Mouse (Mus musculus): ENCODE results near the gene Gm21969. TPM values are rescaled to one million over a fixed set of nuclear protein-coding genes. Genes with fewer than 3 reads are reported as not detected.

Gm21969 gene
- not detected in 2 replicates for polyA plus RNA-seq (2014; fragmentation: Nextera tagmentation; extraction: Ambion mirVana)

DNA sequence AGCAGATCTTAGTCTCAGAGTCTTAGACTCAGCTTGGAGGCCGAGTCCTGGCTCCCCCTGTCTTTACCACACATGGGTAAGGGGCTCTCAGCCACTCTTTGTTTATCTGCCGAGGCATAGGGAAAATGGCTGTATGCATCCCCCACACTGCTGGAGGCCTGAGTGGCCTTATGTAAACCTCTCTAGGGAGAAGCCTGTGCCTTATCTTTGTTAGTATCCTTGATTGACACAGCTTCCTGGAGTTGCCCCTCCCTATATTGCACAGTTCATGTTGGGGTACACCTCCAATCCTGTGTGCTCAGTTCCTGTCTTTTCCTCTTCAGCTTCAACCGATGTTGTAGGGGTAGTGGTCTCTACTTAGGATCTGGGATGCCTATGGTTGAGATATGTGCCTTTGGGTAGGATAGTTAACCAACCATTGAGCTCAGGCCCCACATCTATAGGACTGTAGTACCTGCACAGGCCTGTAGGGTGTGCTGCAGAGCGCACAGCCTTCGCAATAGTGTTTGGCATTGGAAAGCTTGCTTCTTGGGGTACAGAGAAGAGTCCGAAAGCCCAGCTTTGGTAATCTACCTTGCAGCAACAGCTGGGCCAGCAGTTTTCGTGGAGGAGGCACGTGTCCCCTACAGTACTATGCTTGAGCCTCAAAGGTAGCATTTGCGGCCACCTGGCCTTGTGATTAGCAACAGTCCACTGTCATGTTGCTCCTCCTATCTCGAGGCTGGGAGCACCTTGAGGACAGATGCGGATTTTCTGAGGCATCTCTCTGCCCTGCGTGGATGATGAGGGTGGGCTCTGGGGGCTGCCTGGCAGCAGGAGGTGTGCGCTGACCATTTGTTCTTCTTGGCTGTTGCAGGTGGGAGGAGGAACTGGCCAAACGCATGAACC is at the start of gene Gm21969:
Gene Gm21969, plus strand, starts transcription at position 830 of the 888 bp plus-strand sequence.
- H3K36me3 ChIP-seq (ENCODE audit: control insufficient read depth, insufficient read depth, low read length), result no peaks in the 10 kb centered on the region; the same call in 1 of the 2 replicates
- H3K4me2 ChIP-seq, result no peak within 1 kb of the TSS
- no peak within 1 kb of the TSS; the same call in 1 of the 2 replicates for H3K27ac ChIP-seq (ENCODE audit: low read depth, low read length)
- no peak for ATAC-seq (ENCODE audit: low FRiP score)
- peak; percentile 97 for DNase-seq (ENCODE audit: low spot score, missing footprints)
- no peaks in the 10 kb centered on the region for H3K9me3 ChIP-seq (ENCODE audit: control insufficient read depth, low read length)
- peaks cover 17% of the 10 kb centered on the region for H3K4me1 ChIP-seq (ENCODE audit: control insufficient read depth, insufficient read depth, low read length)
- no peak within 1 kb of the TSS for H3K4me3 ChIP-seq (ENCODE audit: low read depth, low read length)
- H3K9ac ChIP-seq (ENCODE audit: low read length), result no peak within 1 kb of the TSS
- WGBS, result 57% methylated on average over 14 of the region's 14 CpGs
- H3K27me3 ChIP-seq (ENCODE audit: control insufficient read depth, insufficient read depth, low read length), result no peaks in the 10 kb centered on the region

DNA sequence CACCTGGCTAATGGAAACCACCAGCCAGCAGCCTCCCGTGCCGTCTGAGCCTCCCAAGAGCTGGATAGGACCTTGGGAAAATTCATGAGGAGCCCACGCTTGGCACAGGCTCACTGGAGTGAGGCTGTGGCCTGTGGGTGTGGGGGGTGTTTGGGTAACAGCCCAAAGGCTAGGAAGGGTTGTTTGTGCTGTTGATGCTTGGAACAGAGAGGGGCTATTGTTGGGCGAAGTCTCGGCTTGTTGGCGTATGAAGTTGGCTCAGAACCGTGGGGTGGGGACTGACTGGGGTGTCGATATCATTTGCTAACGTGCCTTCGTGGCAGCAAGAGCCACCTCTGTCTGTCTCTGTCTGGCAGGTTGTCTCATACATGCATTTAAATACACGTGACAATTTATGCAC is 47.8 kb upstream of the Gm21969 start:
- Histone ChIP-seq H3K36me3 (ENCODE audit: control insufficient read depth, insufficient read depth, low read length) (no peaks in the 10 kb centered on the region), H3K4me1 (ENCODE audit: control insufficient read depth, insufficient read depth, low read length) (no peaks in the 10 kb centered on the region), H3K9ac (ENCODE audit: low read length) (no peak overlapping the region), H3K9me3 (ENCODE audit: control insufficient read depth, low read length) (no peaks in the 10 kb centered on the region), H3K4me2 (no peak overlapping the region), H3K27ac (ENCODE audit: low read depth, low read length) (no peak overlapping the region), H3K4me3 (ENCODE audit: low read depth, low read length) (no peak overlapping the region), H3K27me3 (ENCODE audit: control insufficient read depth, insufficient read depth, low read length) (no peaks in the 10 kb centered on the region)
- ATAC-seq (ENCODE audit: low FRiP score) (no peak), DNase-seq (ENCODE audit: low spot score, missing footprints) (peak; percentile 28)
- WGBS, result 91% methylated on average over 11 of the region's 11 CpGs

DNA sequence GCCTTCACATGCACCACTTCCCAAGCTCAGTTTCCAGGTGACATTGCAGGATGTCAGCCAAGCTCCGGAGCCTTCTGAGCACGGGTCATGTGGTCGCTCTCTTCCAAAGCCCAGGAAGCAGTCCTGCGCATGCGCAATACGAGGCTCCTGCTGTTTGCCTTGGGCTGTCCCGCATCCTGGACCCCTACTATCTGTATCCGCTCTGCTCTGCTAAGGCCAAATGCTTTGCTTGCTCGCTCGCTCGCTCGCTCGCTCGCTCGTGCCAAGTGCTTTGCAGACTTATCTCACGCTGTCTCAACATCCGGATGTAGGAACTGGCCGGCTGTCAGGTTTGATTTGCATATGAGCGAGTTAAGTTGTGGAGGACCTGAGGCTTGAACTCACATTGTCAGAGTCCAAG is 47.0 kb upstream of the Gm21969 start:
- Histone ChIP-seq H3K9me3 (ENCODE audit: control insufficient read depth, low read length) (no peaks in the 10 kb centered on the region), H3K27ac (ENCODE audit: low read depth, low read length) (no peak overlapping the region), H3K4me3 (ENCODE audit: low read depth, low read length) (no peak overlapping the region), H3K27me3 (ENCODE audit: control insufficient read depth, insufficient read depth, low read length) (no peaks in the 10 kb centered on the region), H3K9ac (ENCODE audit: low read length) (no peak overlapping the region), H3K4me1 (ENCODE audit: control insufficient read depth, insufficient read depth, low read length) (no peaks in the 10 kb centered on the region), H3K4me2 (no peak overlapping the region), H3K36me3 (ENCODE audit: control insufficient read depth, insufficient read depth, low read length) (no peaks in the 10 kb centered on the region)
- WGBS, result 74% methylated on average over 19 of the region's 19 CpGs
- DNase-seq (ENCODE audit: low spot score, missing footprints), result peak; percentile 81
- no peak for ATAC-seq (ENCODE audit: low FRiP score)

DNA sequence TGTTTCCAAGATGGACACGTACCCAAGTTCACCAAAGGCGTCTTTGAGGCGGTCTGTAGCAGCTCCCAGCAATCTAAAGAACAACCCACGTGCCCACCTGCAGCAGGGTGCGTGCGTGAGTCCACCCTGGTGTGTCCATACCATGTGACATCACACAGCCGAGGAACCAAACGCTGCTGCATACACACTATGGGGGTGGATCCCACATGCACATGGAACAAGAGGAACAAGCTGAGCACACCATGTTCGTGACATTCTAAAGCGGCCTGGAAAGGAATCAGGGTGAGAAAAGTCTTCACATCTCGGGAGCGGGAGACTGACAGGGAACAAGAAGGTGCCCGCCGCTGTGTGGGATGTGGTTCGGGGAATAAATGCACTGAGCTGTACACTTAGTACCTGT is 34.6 kb upstream of the Gm21969 start:
- H3K27me3 ChIP-seq (ENCODE audit: control insufficient read depth, insufficient read depth, low read length), result no peaks in the 10 kb centered on the region
- H3K27ac ChIP-seq (ENCODE audit: low read depth, low read length), result no peak overlapping the region
- no peaks in the 10 kb centered on the region for H3K4me1 ChIP-seq (ENCODE audit: control insufficient read depth, insufficient read depth, low read length)
- 86% methylated on average over 15 of the region's 15 CpGs for WGBS
- no peaks in the 10 kb centered on the region for H3K9me3 ChIP-seq (ENCODE audit: control insufficient read depth, low read length)
- H3K4me3 ChIP-seq (ENCODE audit: low read depth, low read length), result no peak overlapping the region
- ATAC-seq (ENCODE audit: low FRiP score) (no peak), DNase-seq (ENCODE audit: low spot score, missing footprints) (no peak)
- H3K36me3 ChIP-seq (ENCODE audit: control insufficient read depth, insufficient read depth, low read length), result no peaks in the 10 kb centered on the region
- no peak overlapping the region for H3K4me2 ChIP-seq
- H3K9ac ChIP-seq (ENCODE audit: low read length), result no peak overlapping the region

DNA sequence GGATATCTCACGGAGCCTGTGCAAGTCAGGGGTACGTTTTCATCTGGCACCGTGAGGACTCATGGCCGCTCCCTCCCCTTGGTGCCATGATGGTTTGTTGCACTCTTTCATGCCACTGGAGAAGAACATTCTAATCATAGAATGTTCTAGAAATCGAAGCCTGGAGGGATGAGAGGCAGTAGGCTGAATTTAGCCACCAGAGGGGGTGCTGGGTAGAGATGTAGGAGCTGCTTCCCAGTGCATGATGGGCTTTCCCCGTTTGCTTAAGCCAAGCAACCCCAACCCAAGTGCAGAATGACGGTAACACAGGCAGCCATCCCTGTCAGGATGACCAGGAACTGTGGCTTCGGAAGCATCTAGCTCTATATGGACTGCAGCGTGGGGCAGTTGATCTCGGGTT is 32.2 kb upstream of the Gm21969 start:
- no peak overlapping the region for H3K4me3 ChIP-seq (ENCODE audit: low read depth, low read length)
- 86% methylated on average over 10 of the region's 10 CpGs for WGBS

DNA sequence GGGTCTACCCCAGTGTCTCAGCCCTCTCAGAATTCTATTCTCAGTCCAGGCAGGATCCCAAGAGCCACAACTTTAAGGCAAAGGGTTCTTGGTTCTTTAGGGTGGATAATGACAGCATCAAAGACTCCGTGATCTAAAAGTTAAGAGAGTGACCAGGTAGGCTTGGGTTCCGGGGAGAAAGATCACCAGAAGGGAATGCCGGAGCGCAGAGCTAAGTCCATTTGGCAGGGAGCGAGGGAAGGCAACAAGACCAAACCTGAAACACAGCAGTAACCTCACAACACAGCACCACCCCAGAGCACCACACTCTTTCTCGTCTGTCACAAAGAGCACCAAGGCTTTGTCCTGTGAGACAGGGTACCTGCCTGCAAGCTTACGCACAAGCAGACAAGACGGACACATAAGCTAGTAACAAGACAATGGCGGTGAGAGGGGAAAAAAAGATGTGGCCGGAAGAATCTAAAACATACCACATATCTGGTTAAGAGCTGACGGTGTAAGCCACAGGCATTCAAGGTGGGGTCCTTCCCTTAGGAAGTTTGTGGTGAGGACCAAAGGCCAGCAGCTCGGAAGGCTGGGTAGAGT is 30.0 kb upstream of the Gm21969 start:
- H3K9me3 ChIP-seq (ENCODE audit: control insufficient read depth, low read length), result no peaks in the 10 kb centered on the region
- WGBS, result 85% methylated on average over 12 of the region's 12 CpGs
- H3K27me3 ChIP-seq (ENCODE audit: control insufficient read depth, insufficient read depth, low read length), result no peaks in the 10 kb centered on the region
- no peaks in the 10 kb centered on the region for H3K36me3 ChIP-seq (ENCODE audit: control insufficient read depth, insufficient read depth, low read length)
- no peak overlapping the region for H3K27ac ChIP-seq (ENCODE audit: low read depth, low read length)
- H3K4me3 ChIP-seq (ENCODE audit: low read depth, low read length), result no peak overlapping the region
- H3K4me2 ChIP-seq, result no peak overlapping the region
- ATAC-seq (ENCODE audit: low FRiP score), result no peak
- H3K4me1 ChIP-seq (ENCODE audit: control insufficient read depth, insufficient read depth, low read length), result peaks cover 14% of the 10 kb centered on the region
- no peak overlapping the region for H3K9ac ChIP-seq (ENCODE audit: low read length)
- peak; percentile 69 for DNase-seq (ENCODE audit: low spot score, missing footprints)

More for the DNA sequence above, 32.2 kb upstream of the Gm21969 start:
- Histone ChIP-seq H3K27ac (ENCODE audit: low read depth, low read length) (no peak overlapping the region), H3K36me3 (ENCODE audit: control insufficient read depth, insufficient read depth, low read length) (no peaks in the 10 kb centered on the region), H3K9me3 (ENCODE audit: control insufficient read depth, low read length) (no peaks in the 10 kb centered on the region), H3K4me1 (ENCODE audit: control insufficient read depth, insufficient read depth, low read length) (peaks cover 6% of the 10 kb centered on the region; the same call in 1 of the 2 replicates), H3K4me2 (no peak overlapping the region), H3K9ac (ENCODE audit: low read length) (no peak overlapping the region), H3K27me3 (ENCODE audit: control insufficient read depth, insufficient read depth, low read length) (no peaks in the 10 kb centered on the region)
- DNase-seq (ENCODE audit: low spot score, missing footprints), result peak; percentile 60
- no peak for ATAC-seq (ENCODE audit: low FRiP score)

DNA sequence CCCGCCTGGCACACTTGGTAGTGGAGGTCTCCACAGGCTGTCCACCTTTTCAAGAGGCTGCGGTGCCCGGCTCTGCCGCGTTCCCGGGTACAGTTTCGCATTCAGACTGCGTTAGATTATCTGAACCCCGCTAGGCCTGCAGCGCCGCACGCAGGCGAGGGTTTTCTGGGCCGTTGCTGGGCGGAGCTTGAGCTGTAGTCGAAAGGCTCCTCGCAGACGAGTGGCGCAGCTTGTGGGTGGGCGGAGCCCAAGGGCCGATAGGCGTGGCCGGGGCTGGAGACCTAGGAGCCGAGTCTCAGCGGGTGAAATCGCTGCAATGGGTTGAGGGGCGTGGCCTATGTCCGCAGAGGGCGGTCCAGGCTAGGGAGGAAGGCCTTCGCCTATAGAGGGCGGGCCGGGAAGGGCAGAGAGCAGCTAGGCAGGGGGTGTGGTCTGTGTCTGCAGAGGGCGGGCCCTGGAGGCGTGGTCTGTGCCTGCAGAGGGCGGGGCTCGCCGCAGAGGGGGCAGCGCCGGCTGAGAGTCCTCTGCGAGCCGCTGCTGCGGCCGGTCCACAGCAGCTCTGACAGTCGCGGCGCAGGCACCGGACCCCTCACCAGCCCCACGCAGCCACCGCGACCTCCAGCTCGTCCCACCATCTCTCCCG is 28.7 kb upstream of the Gm21969 start:
- under 1% methylated on average over 51 of the region's 52 CpGs for WGBS
- Histone ChIP-seq H3K4me3 (ENCODE audit: low read depth, low read length) (peak overlapping the region; percentile 74), H3K27me3 (ENCODE audit: control insufficient read depth, insufficient read depth, low read length) (no peaks in the 10 kb centered on the region), H3K36me3 (ENCODE audit: control insufficient read depth, insufficient read depth, low read length) (no peaks in the 10 kb centered on the region), H3K4me1 (ENCODE audit: control insufficient read depth, insufficient read depth, low read length) (peaks cover 14% of the 10 kb centered on the region), H3K9me3 (ENCODE audit: control insufficient read depth, low read length) (no peaks in the 10 kb centered on the region), H3K4me2 (peak overlapping the region; percentile 99), H3K27ac (ENCODE audit: low read depth, low read length) (peak overlapping the region; percentile 84), H3K9ac (ENCODE audit: low read length) (peak overlapping the region; percentile 79)
- DNase-seq (ENCODE audit: low spot score, missing footprints) (peak; percentile 100), ATAC-seq (ENCODE audit: low FRiP score) (peak; percentile 98)

DNA sequence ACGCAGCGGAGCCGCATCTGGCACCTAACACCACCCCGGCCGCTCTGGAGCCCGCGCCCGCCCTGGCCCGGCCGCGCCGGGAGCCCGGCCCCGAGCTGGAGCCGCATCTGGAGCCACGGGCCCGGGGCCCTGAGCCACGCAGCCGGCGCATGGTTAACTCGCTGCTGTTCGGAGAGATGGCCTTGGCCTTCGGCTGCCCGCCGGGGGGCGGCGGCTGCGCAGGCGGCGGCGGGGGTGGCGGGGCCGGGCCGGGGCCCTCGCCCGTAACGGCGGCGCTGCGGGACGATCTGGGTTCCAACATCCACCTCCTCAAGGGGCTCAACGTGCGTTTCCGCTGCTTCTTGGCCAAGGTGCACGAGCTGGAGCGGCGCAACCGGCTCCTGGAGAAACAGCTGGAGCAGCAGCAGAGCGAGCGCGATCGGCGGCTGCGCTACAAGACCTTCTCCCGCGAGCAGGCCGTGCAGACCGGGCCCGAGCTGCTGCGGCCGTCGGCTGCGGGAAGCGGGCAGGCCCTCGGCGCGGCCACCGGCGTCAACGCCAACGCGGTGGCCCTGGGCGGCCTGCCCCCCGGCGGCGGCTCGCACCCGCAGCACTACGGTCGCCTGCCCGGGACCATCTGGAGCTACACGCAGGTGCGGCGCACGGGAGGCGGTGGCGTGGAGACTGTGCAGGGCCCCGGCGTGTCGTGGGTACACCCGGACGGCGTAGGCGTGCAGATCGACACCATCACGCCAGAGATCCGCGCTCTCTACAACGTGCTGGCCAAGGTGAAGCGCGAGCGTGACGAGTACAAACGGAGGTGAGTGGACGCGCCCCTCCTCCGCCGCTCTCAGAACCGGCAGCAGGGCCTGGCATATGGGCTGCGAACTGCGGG is 27.9 kb upstream of the Gm21969 start:
- 1% methylated on average over 103 of the region's 111 CpGs for WGBS
- peak overlapping the region; percentile 99 for H3K4me2 ChIP-seq
- peak overlapping the region; percentile 79 for H3K9ac ChIP-seq (ENCODE audit: low read length)
- DNase-seq (ENCODE audit: low spot score, missing footprints) (peak; percentile 96), ATAC-seq (ENCODE audit: low FRiP score) (peak; percentile 10)
- H3K9me3 ChIP-seq (ENCODE audit: control insufficient read depth, low read length), result no peaks in the 10 kb centered on the region
- peaks cover 16% of the 10 kb centered on the region for H3K4me1 ChIP-seq (ENCODE audit: control insufficient read depth, insufficient read depth, low read length)
- peak overlapping the region; percentile 84 for H3K27ac ChIP-seq (ENCODE audit: low read depth, low read length)
- peak overlapping the region; percentile 74 for H3K4me3 ChIP-seq (ENCODE audit: low read depth, low read length)
- no peaks in the 10 kb centered on the region for H3K27me3 ChIP-seq (ENCODE audit: control insufficient read depth, insufficient read depth, low read length)
- H3K36me3 ChIP-seq (ENCODE audit: control insufficient read depth, insufficient read depth, low read length), result no peaks in the 10 kb centered on the region
